Mouse (Mus musculus): ENCODE results near the gene Sfxn5.

DNA sequence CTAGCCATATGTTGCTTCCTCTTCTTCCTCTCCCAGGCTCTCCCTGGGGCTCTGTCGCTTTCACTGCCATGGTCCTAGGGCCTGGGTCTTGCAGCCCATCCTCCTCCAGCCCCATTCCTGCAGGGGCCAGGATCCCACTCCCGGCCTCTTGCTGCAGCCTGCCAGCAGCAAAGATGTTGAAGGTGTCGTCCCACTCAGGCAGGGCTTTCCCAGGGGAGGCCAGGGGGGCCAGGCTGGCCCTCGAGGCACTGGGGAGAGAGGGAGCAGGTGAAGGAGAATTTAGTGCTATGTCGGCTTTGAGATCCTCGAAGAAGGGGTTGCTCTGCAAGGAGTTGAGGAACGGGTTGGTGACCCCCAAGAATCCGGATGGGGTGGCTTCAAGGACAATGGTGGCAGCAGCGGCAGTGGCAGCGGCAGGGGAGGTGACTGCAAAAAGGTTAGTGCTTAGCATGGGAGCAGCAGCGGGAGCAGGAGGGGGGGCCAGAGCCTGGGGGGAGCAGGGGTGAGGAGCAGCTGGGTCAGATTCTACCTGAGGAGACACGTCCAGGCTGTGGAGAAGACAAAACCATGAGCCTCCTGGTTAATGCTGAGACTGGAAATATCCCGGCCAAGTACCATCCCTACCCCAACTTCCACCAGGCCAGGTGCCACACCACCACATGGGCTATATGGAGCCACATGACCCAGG is 8.7 kb upstream of the Sfxn5 start:
- TF ChIP-seq CTCF (IDR thresholded peaks at IDR 0.05; ENCODE audit: extremely low read depth, insufficient read length, insufficient replicate concordance, low read depth, low read length) (no peak), POLR2A (IDR thresholded peaks at IDR 0.05; ENCODE audit: low read depth, low read length) (no peak)

All from small intestine, adult 2 months (tissue).